Mouse (Mus musculus): ENCODE results near the gene Lpin3.

DNA sequence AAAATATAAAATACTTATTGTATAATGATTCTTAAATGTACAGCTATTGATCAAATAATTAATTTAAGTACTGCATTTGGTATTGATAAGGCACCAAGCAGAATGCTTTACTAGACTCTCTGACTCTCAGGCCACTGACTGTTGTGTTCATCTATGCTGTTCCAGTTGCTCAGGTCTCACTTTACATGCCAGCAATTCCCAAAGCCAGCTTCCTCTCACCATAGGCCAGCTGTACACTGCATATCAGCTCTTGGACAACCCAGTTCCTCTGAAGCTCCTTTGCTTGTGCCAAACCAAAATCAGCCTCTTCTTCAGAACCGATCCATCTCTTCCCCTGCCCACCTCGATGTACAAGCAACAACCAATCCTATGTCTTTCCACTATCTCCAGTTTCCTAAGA lies 32.3 kb upstream of the Lpin3 start:
- TF ChIP-seq POLR2A (IDR thresholded peaks at IDR 0.05; ENCODE audit: low read depth, low read length) (no peak), CTCF (IDR thresholded peaks at IDR 0.05; ENCODE audit: borderline replicate concordance, insufficient read depth, low read length) (no peak)

Data from embryonic fibroblast, embryonic 13.5 days (primary cell).